Mouse (Mus musculus) lung, adult 18-20 months (tissue): ENCODE measurements around the gene Dennd4c.
A peak's percentile ranks its signal among the peaks of the same experiment; 100 is the strongest.

Experiments
- DNase-seq, 2 experiments: peaks; one replicate each; pipeline ENCODE4 v3.0.0; 2022; ENCODE audit warnings: mixed read lengths in 2 of 2

Dennd4c gene

GRCm38 (mm10) chr4:86885790-86886159 is 137.4 kb downstream of the Dennd4c start:
- DNase-seq, result no peak

- peak; percentile 84 to 91 for DNase-seq
Observed at GRCm38 (mm10) chr4:86886160-86886878, 138.0 kb downstream of the Dennd4c start.

- no peak for DNase-seq
Observed at GRCm38 (mm10) chr4:86887879-86888278, 139.5 kb downstream of the Dennd4c start.

- peak; percentile 51 to 65 for DNase-seq
Observed at GRCm38 (mm10) chr4:86897411-86897810, 149.1 kb downstream of the Dennd4c start.

GRCm38 (mm10) chr4:86898791-86899474 is 150.6 kb downstream of the Dennd4c start:
- peak; percentile 63 to 79 for DNase-seq
